Mouse (Mus musculus) ES-Bruce4 (cell line): ENCODE data around the gene Imp4. TPM values are rescaled to one million over a fixed set of nuclear protein-coding genes. Genes with fewer than 3 reads are reported as not detected.

Experiments
- H3K27ac ChIP-seq: 2 replicates; pipeline ENCODE4 v1.5.1; 2012; ENCODE audit warnings: low read length, inconsistent platforms; ENCODE audit not compliant: insufficient read depth
- H3K27me3 ChIP-seq: 2 replicates; pipeline ENCODE4 v1.6.1; 2012; ENCODE audit warnings: mild to moderate bottlenecking, low read length, inconsistent platforms; ENCODE audit not compliant: control insufficient read depth, poor library complexity, insufficient read depth, severe bottlenecking
- H3K36me3 ChIP-seq: 2 replicates; pipeline ENCODE4 v1.6.1; 2012; ENCODE audit warnings: inconsistent platforms, mild to moderate bottlenecking, low read length, moderate library complexity; ENCODE audit not compliant: control insufficient read depth, poor library complexity, insufficient read depth, severe bottlenecking
- H3K4me1 ChIP-seq: one replicate; pipeline ENCODE4 v1.8.1; 2011; ENCODE audit warnings: low read length; ENCODE audit not compliant: control insufficient read depth, insufficient read depth
- H3K4me3 ChIP-seq: 2 replicates; pipeline ENCODE4 v1.5.1; 2011; ENCODE audit warnings: low read depth, mild to moderate bottlenecking, low read length
- H3K9ac ChIP-seq: 2 replicates; pipeline ENCODE4 v1.6.1; 2012; ENCODE audit warnings: low read depth, mild to moderate bottlenecking, inconsistent platforms; ENCODE audit not compliant: poor library complexity, severe bottlenecking
- H3K9me3 ChIP-seq: replicated peaks from 2 replicates; pipeline ENCODE4 v1.6.1; 2012; ENCODE audit warnings: mild to moderate bottlenecking, low read length, inconsistent platforms; ENCODE audit not compliant: control insufficient read depth, poor library complexity, insufficient read depth, severe bottlenecking
- CTCF ChIP-seq: IDR thresholded peaks from one replicate; pipeline ENCODE4 v1.8.1; 2011; ENCODE audit warnings: low read depth, low read length
- EP300 ChIP-seq: IDR thresholded peaks from 2 replicates; pipeline ENCODE4 v1.6.1; 2011; ENCODE audit warnings: low read depth, low read length; ENCODE audit not compliant: insufficient read depth
- POLR2A ChIP-seq: IDR thresholded peaks from one replicate; pipeline ENCODE4 v1.8.1; 2011; ENCODE audit warnings: low read length; ENCODE audit not compliant: insufficient read depth
- polyA plus RNA-seq: library from polyadenylated mRNA; stranded (reverse); fragments of >200 nt; gene quantifications from 2 replicates; pipeline ENCODE4 v1.2.4, GENCODE M21; 2011; ENCODE audit warnings: low read depth; ENCODE audit not compliant: missing spikeins, insufficient read depth, insufficient read length

Imp4 gene
- polyA plus RNA-seq, 1 experiment, result 49.2 TPM

DNA sequence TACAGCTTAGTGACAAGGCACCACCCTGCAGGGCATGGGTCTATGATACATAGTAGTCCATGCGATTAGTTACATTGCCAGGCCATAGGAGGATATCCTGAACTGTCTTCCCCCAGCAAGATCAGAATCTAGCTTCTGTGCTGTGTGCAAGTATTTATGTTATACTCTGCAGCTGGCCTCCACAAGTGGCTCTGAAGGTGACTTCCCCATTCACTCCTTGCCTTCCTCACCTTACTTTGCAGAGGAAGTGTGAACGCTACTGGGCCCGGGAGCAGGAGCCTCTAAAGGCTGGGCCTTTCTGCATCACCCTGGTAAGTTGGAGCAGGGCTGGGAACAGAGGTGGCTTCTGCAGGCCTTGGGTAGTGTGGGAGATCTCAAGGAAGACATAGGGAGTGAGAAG, 28.4 kb downstream of the Imp4 start:
- Histone ChIP-seq H3K27ac (no peak overlapping the region), H3K9me3 (no peaks in the 10 kb centered on the region), H3K4me3 (no peak overlapping the region), H3K36me3 (no peaks in the 10 kb centered on the region), H3K9ac (no peak overlapping the region), H3K27me3 (no peaks in the 10 kb centered on the region), H3K4me1 (peaks cover 8% of the 10 kb centered on the region)
- TF ChIP-seq EP300, result no peak
- no peak for TF ChIP-seq POLR2A
- no peak for TF ChIP-seq CTCF

DNA sequence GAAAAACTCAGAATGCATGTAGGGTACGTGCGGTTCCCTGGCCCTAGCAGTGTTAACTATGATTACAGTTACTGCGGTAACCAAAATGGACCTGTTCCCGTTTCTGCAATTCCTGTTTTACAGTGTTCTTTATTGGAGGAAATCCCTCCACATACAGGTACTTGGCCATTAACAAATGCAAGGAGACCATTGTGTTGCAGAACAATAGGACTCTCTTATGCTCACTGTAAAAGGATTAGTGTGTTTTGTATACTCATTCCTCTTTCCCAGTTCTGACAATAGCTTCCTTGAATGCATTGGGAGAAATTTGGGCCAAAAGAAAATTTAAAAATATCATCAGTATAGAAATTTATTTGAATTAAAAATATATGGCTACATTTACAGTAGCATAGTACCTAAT, 28.8 kb downstream of the Imp4 start:
- no peaks in the 10 kb centered on the region for H3K27me3 ChIP-seq
- peaks cover 8% of the 10 kb centered on the region for H3K4me1 ChIP-seq
- no peaks in the 10 kb centered on the region for H3K36me3 ChIP-seq
- H3K4me3 ChIP-seq, result no peak overlapping the region
- no peak for TF ChIP-seq EP300
- no peak for TF ChIP-seq POLR2A
- TF ChIP-seq CTCF, result no peak
- H3K9me3 ChIP-seq, result no peaks in the 10 kb centered on the region
- H3K27ac ChIP-seq, result no peak overlapping the region
- H3K9ac ChIP-seq, result no peak overlapping the region

DNA sequence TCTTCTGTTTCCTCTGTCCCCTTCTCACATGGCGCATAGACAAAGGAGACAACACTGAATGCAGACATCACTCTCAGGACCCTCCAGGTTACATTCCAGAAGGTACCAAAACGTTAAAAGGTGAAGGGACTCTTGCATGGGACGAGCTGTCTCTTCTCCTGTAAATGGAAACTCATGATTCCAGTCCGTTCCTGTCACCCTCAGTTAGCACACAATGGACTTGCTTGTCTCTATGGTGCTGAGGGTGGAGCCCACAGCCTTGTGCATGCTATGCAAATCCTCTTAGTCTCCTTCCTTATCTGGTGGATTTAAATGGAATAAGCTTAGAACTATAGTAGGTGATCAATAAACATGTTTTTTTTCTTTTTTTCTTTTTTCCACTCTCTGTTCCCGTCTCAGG, 30.1 kb downstream of the Imp4 start:
- H3K27ac ChIP-seq, result no peak overlapping the region
- no peaks in the 10 kb centered on the region for H3K9me3 ChIP-seq
- no peaks in the 10 kb centered on the region for H3K36me3 ChIP-seq
- TF ChIP-seq CTCF (no peak), EP300 (no peak), POLR2A (no peak)
- no peaks in the 10 kb centered on the region for H3K27me3 ChIP-seq
- no peak overlapping the region for H3K4me3 ChIP-seq
- no peak overlapping the region for H3K9ac ChIP-seq
- peaks cover 8% of the 10 kb centered on the region for H3K4me1 ChIP-seq

DNA sequence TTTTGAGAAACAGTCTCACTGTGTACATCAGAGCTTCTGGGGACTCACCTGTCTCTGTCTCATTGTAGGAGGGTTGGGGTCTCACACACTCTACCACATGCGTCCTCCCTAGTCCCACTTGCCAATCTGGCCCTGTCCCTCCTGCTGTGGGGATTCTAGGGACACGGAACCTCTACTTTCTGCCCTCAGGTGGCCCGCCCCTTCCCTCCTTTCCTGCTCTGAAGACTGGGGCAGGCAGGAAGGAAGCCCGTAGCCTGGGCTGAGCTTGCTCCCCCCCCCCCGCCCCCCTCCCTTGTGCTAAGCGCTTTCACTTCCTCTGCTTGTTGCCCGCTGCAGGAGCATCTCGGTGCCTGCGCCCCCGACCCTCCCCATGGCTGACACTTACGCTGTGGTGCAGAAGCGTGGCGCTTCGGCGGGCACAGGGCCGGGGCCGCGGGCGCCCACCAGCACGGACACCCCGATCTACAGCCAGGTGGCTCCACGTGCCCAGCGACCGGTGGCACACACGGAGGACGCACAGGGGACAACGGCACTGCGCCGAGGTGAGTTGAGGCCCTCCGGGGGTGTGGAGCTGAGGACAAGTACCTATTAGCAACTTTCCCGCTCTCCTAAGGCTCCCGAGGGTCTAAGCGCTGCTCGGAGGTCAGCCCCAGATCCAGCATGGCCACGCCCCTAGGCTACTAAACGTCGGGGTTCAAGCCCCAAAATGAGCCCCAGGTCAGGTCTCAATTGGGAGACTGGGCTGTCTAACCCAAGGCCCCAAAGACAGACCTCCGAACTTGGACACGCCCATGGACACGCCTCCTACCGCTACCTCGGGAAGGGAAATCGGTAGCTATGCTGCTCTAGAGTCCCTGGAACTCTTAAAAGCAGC, 33.0 kb downstream of the Imp4 start:
- H3K27me3 ChIP-seq, result no peaks in the 10 kb centered on the region
- H3K4me1 ChIP-seq, result peaks cover 8% of the 10 kb centered on the region
- no peak for TF ChIP-seq EP300
- TF ChIP-seq POLR2A, result no peak
- no peak for TF ChIP-seq CTCF
- no peak overlapping the region for H3K27ac ChIP-seq
- H3K36me3 ChIP-seq, result no peaks in the 10 kb centered on the region
- H3K9ac ChIP-seq, result peak overlapping the region; percentile 28
- H3K9me3 ChIP-seq, result no peaks in the 10 kb centered on the region
- H3K4me3 ChIP-seq, result peak overlapping the region; percentile 69

DNA sequence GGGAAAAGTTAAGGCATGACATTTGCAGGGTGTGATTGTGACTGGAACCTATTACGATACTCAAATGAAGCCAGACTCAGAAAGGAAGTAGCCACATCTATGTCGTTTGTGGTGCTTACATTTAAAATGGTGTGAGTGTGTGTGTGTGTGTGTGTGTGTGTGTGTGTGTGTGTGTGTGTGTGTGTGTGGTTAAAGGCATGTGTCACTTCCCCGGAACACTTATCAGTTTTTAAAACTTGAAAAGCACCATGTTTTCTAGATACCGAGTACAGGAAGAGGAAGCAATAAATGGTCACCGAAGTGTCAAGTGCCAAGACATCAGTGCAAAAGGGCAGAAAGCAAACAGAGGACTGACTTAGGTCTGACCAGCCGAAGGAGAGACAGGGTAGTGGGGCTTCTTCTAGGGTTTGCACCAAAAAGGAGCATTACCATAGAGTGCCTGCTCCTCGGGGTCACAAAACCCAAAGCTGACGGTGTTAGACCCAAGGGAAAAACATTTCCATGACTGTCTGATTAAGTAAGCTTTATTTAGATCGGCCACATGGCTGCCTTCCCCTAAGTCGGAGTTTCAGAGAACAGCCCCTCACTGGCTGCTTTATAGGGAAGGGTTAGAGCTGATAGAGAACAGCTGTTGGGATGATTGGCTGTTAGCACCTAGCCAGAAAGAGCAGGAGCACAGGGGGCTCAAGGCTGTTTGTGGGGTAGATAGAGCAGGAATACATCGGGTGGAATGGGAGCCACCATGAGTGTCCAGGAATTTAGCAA, 39.4 kb downstream of the Imp4 start:
- Histone ChIP-seq H3K9ac (no peak overlapping the region), H3K27ac (no peak overlapping the region), H3K9me3 (no peaks in the 10 kb centered on the region), H3K27me3 (peaks cover 1% of the 10 kb centered on the region; the same call in 1 of the 2 replicates), H3K4me1 (no peaks in the 10 kb centered on the region), H3K36me3 (no peaks in the 10 kb centered on the region), H3K4me3 (no peak overlapping the region)
- TF ChIP-seq CTCF (no peak), POLR2A (no peak), EP300 (no peak)
